Mouse (Mus musculus): ENCODE results near the gene Pcsk6.

- no peak for TF ChIP-seq CTCF (IDR thresholded peaks at IDR 0.05; ENCODE audit: borderline replicate concordance, extremely low read depth, insufficient read depth, insufficient read length)
- no peak for TF ChIP-seq POLR2A (IDR thresholded peaks at IDR 0.05; ENCODE audit: borderline replicate concordance, extremely low read depth, insufficient read depth, insufficient read length, poor library complexity, severe bottlenecking)
These were observed 45.2 kb downstream of the Pcsk6 start for GRCm38 (mm10) chr7:65906528-65907272.

All from brain, embryonic 14.5 days (tissue).